Mouse (Mus musculus): ENCODE measurements at regions not wholly inside any gene's neighbourhood (a gene's known extent, or its start where the extent isn't known, plus 50 kb on each side); places are given as distances from the start of the nearest gene placed in this dataset.

DNA sequence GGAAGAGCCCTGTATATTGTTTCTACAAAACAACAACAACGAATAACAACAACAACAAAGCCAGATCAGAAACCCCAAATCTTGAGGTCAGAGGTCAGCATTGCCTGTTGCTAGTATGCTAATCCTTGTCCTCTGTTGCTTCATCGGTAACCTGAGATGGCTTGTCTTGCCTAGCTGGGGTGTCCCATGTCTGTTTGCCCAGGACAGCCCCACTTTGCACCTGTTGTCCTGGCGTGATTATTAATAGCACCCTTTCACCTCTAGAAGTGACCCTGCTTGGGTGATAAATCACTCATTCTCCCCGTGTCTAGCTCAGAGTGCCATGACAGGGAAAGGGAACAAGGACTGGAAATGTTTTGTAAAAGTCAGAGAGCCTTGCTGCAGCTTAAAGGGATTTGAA lies 145.2 kb downstream of the Maf start:
- no peaks in the 10 kb centered on the region for H3K79me3 ChIP-seq (ENCODE audit: low read depth)
- H3K4me3 ChIP-seq (ENCODE audit: insufficient read depth, poor library complexity, severe bottlenecking) = no peak overlapping the region
- H3ac ChIP-seq (ENCODE audit: control insufficient read depth, insufficient read length, low read depth) = no peak overlapping the region
- no peaks in the 10 kb centered on the region for H3K79me2 ChIP-seq (ENCODE audit: control insufficient read depth, insufficient read depth)
- no peaks in the 10 kb centered on the region for H3K36me3 ChIP-seq (ENCODE audit: control insufficient read depth, insufficient read depth)
- no peaks in the 10 kb centered on the region for H3K27me3 ChIP-seq (ENCODE audit: control insufficient read depth, insufficient read depth, insufficient read length)
- TF ChIP-seq CTCF (IDR thresholded peaks at IDR 0.05; ENCODE audit: control insufficient read depth, insufficient read depth, insufficient read length) (no peak), MAX (IDR thresholded peaks at IDR 0.05) (no peak), CEBPB (IDR thresholded peaks at IDR 0.05; ENCODE audit: low read depth) (no peak), MYOD1 (IDR thresholded peaks at IDR 0.05; ENCODE audit: control insufficient read depth, insufficient read length, low read depth) (no peak), USF1 (IDR thresholded peaks at IDR 0.05; ENCODE audit: low read depth) (no peak), FOSL1 (IDR thresholded peaks at IDR 0.05; ENCODE audit: insufficient read depth, low read length, poor library complexity, severe bottlenecking) (no peak), MYOG (IDR thresholded peaks at IDR 0.05; ENCODE audit: control insufficient read depth, extremely low read depth, insufficient read length) (no peak)

DNA sequence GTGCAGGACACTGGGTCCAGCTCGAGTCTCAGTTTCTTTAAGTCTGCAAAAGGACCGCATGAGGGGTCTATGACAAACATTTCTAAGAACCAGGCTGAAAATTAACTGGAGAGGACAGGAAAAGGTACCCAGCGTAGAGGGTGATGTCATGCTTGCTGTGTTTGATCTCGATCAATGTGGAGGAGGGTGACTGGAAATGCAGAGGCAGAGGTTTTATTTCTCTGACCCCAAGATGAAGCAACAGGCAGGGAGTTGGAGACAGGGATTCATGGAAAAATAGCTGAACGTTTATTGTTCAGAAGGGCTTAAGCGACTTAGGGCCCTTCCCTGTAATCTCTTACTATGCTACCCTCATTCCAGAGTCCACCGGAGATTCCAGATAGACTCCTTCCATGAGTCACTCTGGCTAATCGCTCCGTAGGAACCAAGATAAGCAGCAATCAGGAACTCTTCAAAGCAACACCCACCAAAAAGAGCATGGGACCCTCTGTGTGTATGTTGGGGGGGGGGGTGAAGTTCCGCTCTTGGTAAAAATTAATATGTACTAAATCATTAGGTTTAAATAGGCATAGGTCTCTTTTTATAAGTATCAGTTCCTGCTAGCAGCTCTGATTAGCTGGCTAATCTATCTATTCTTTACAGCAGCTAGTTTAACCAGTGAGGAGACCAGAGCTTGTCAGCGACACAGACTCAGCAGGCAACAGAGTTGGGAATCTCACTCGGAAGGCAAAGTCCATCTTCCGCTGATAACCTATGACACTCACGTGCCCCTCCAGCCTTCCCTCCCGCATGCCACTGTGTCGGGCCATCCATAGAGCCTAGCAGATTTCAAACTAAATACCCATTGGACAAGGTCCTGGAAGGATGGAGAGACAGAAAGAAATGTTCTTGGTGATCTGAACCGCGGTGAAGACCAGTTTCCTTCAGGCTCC lies 146.3 kb downstream of the Maf start:
- no peaks in the 10 kb centered on the region for H3K79me2 ChIP-seq (ENCODE audit: control insufficient read depth, insufficient read depth)
- no peaks in the 10 kb centered on the region for H3K27me3 ChIP-seq (ENCODE audit: control insufficient read depth, insufficient read depth, insufficient read length)
- H3K4me3 ChIP-seq (ENCODE audit: insufficient read depth, poor library complexity, severe bottlenecking) = no peak overlapping the region
- H3K79me3 ChIP-seq (ENCODE audit: low read depth) = no peaks in the 10 kb centered on the region
- no peak for TF ChIP-seq USF1 (IDR thresholded peaks at IDR 0.05; ENCODE audit: low read depth)
- no peak for TF ChIP-seq MAX (IDR thresholded peaks at IDR 0.05)
- no peak for TF ChIP-seq CEBPB (IDR thresholded peaks at IDR 0.05; ENCODE audit: low read depth)
- TF ChIP-seq FOSL1 (IDR thresholded peaks at IDR 0.05; ENCODE audit: insufficient read depth, low read length, poor library complexity, severe bottlenecking) = no peak
- no peak for TF ChIP-seq MYOG (IDR thresholded peaks at IDR 0.05; ENCODE audit: control insufficient read depth, extremely low read depth, insufficient read length)
- no peak for TF ChIP-seq MYOD1 (IDR thresholded peaks at IDR 0.05; ENCODE audit: control insufficient read depth, insufficient read length, low read depth)
- no peaks in the 10 kb centered on the region for H3K36me3 ChIP-seq (ENCODE audit: control insufficient read depth, insufficient read depth)
- no peak overlapping the region for H3ac ChIP-seq (ENCODE audit: control insufficient read depth, insufficient read length, low read depth)

DNA sequence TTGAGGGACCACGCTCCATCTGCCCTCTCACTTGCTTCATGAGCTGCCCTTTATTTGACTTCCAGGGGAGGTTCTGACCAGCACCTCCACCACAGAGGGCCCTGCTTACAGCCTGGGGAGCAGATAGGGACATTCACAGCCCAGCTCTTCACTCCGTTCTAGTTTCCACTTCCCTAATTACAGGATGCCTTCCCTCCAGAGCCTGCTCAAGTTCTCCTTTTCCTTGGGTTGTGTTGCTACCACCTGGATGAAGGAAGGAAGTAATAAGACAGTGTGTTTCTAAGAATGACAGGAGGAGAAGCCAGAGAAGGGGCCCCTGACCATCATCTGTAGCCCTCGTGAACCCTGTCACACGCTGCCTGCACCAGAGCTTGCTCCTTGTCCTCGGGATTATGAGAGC lies 152.1 kb downstream of the Maf start:
- Histone ChIP-seq H3K79me3 (ENCODE audit: low read depth) (no peaks in the 10 kb centered on the region), H3K36me3 (ENCODE audit: control insufficient read depth, insufficient read depth) (no peaks in the 10 kb centered on the region), H3K27me3 (ENCODE audit: control insufficient read depth, insufficient read depth, insufficient read length) (no peaks in the 10 kb centered on the region), H3ac (ENCODE audit: control insufficient read depth, insufficient read length, low read depth) (no peak overlapping the region), H3K4me3 (ENCODE audit: insufficient read depth, poor library complexity, severe bottlenecking) (no peak overlapping the region), H3K79me2 (ENCODE audit: control insufficient read depth, insufficient read depth) (no peaks in the 10 kb centered on the region)
- no peak for TF ChIP-seq MAX (IDR thresholded peaks at IDR 0.05)
- no peak for TF ChIP-seq MYOG (IDR thresholded peaks at IDR 0.05; ENCODE audit: control insufficient read depth, extremely low read depth, insufficient read length)

DNA sequence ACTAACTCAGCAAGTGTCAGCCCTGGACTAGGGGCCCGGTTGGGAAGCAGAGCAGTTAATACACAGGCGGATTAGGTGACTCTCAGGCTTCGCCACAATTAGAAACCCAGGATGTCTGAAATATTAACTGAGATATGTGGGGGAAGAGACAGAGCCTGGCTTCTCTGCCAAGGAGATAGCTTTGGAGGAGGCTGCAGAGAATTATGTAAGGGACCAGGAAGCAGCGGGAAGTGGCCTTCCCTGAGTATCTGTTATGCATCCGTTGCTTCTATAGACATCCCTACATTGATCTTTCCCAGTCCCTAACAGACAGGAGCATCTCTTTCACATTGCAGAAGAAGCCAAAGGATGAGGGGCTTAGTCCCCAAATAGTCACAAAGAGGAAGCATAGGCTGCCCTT lies 153.4 kb downstream of the Maf start:
- no peak overlapping the region for H3ac ChIP-seq (ENCODE audit: control insufficient read depth, insufficient read length, low read depth)
- no peak overlapping the region for H3K4me3 ChIP-seq (ENCODE audit: insufficient read depth, poor library complexity, severe bottlenecking)
- H3K36me3 ChIP-seq (ENCODE audit: control insufficient read depth, insufficient read depth) = no peaks in the 10 kb centered on the region
- no peaks in the 10 kb centered on the region for H3K79me2 ChIP-seq (ENCODE audit: control insufficient read depth, insufficient read depth)
- no peaks in the 10 kb centered on the region for H3K27me3 ChIP-seq (ENCODE audit: control insufficient read depth, insufficient read depth, insufficient read length)
- no peaks in the 10 kb centered on the region for H3K79me3 ChIP-seq (ENCODE audit: low read depth)
- no peak for TF ChIP-seq MYOD1 (IDR thresholded peaks at IDR 0.05; ENCODE audit: control insufficient read depth, insufficient read length, low read depth)
- TF ChIP-seq CTCF (IDR thresholded peaks at IDR 0.05; ENCODE audit: control insufficient read depth, insufficient read depth, insufficient read length) = no peak
- TF ChIP-seq USF1 (IDR thresholded peaks at IDR 0.05; ENCODE audit: low read depth) = no peak
- TF ChIP-seq MAX (IDR thresholded peaks at IDR 0.05) = no peak
- no peak for TF ChIP-seq CEBPB (IDR thresholded peaks at IDR 0.05; ENCODE audit: low read depth)
- no peak for TF ChIP-seq MYOG (IDR thresholded peaks at IDR 0.05; ENCODE audit: control insufficient read depth, extremely low read depth, insufficient read length)
- TF ChIP-seq FOSL1 (IDR thresholded peaks at IDR 0.05; ENCODE audit: insufficient read depth, low read length, poor library complexity, severe bottlenecking) = no peak

DNA sequence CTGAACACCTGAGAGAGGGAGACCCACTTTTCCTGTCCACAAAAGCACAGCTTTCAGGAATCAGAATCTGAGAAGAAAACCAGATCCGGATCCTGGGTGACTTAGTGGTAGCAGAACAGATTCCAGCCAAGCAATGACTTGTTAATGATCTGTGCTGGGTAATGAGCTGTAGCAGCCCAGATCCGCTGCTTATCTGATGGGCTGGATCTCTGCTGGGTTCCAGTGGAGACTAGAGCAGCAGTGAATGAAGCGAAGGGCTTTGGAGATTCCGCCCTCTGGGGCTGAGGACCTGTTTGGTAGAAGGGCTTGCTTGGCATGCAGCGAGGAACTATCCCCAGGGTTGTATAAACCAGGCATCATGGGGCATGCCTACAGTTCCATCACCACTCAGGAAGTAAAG lies 156.3 kb downstream of the Maf start:
- TF ChIP-seq MYOG (IDR thresholded peaks at IDR 0.05; ENCODE audit: control insufficient read depth, extremely low read depth, insufficient read length) (no peak), MYOD1 (IDR thresholded peaks at IDR 0.05; ENCODE audit: control insufficient read depth, insufficient read length, low read depth) (no peak), USF1 (IDR thresholded peaks at IDR 0.05; ENCODE audit: low read depth) (no peak), CTCF (IDR thresholded peaks at IDR 0.05; ENCODE audit: control insufficient read depth, insufficient read depth, insufficient read length) (no peak)
- no peaks in the 10 kb centered on the region for H3K36me3 ChIP-seq (ENCODE audit: control insufficient read depth, insufficient read depth)
- no peak overlapping the region for H3ac ChIP-seq (ENCODE audit: control insufficient read depth, insufficient read length, low read depth)
- H3K79me2 ChIP-seq (ENCODE audit: control insufficient read depth, insufficient read depth) = no peaks in the 10 kb centered on the region
- H3K79me3 ChIP-seq (ENCODE audit: low read depth) = no peaks in the 10 kb centered on the region
- H3K27me3 ChIP-seq (ENCODE audit: control insufficient read depth, insufficient read depth, insufficient read length) = no peaks in the 10 kb centered on the region
- no peak overlapping the region for H3K4me3 ChIP-seq (ENCODE audit: insufficient read depth, poor library complexity, severe bottlenecking)

DNA sequence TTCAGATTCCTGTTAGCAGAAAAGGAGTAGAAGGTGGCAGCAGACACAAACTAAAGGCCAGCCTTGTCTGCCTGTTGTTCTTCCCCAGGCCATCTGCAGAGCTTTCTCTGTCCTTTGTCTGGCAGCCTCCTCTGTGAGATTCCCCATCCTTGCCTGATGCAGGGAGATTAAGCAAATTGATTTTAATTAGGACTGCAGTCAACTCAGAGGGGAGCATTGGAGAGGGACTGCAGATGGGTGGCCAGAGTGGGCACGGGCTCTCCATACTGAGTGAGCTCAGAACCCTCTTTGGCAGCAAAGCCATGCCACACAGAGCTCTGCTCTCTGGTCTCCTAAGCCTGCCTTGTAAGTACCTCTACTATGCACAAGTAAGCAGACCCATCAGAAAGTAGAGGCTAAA lies 158.5 kb downstream of the Maf start:
- TF ChIP-seq MYOG (IDR thresholded peaks at IDR 0.05; ENCODE audit: control insufficient read depth, extremely low read depth, insufficient read length) (no peak), CTCF (IDR thresholded peaks at IDR 0.05; ENCODE audit: control insufficient read depth, insufficient read depth, insufficient read length) (no peak), CEBPB (IDR thresholded peaks at IDR 0.05; ENCODE audit: low read depth) (no peak), MYOD1 (IDR thresholded peaks at IDR 0.05; ENCODE audit: control insufficient read depth, insufficient read length, low read depth) (no peak), MAX (IDR thresholded peaks at IDR 0.05) (no peak), USF1 (IDR thresholded peaks at IDR 0.05; ENCODE audit: low read depth) (no peak), FOSL1 (IDR thresholded peaks at IDR 0.05; ENCODE audit: insufficient read depth, low read length, poor library complexity, severe bottlenecking) (no peak)
- H3K27me3 ChIP-seq (ENCODE audit: control insufficient read depth, insufficient read depth, insufficient read length) = no peaks in the 10 kb centered on the region
- no peaks in the 10 kb centered on the region for H3K36me3 ChIP-seq (ENCODE audit: control insufficient read depth, insufficient read depth)
- no peak overlapping the region for H3ac ChIP-seq (ENCODE audit: control insufficient read depth, insufficient read length, low read depth)
- H3K79me2 ChIP-seq (ENCODE audit: control insufficient read depth, insufficient read depth) = no peaks in the 10 kb centered on the region
- H3K4me3 ChIP-seq (ENCODE audit: insufficient read depth, poor library complexity, severe bottlenecking) = no peak overlapping the region
- H3K79me3 ChIP-seq (ENCODE audit: low read depth) = no peaks in the 10 kb centered on the region
